Mouse (Mus musculus) large intestine, adult 2 months (tissue): ENCODE measurements at regions not wholly inside any gene's neighbourhood (a gene's known extent, or its start where the extent isn't known, plus 50 kb on each side); places are given as distances from the start of the nearest gene placed in this dataset.

Experiments used
- DNase-seq: peaks from one replicate; pipeline ENCODE4 v3.0.0-alpha.2; 2012; ENCODE audit warnings: low read depth, low spot score
- WGBS: fragments of 180-500 bp; shearing (Covaris S2); methylation state at CpG from one replicate; pipeline ENCODE4 v1.1.7; 2018; 5-methylcytosine and 5-hydroxymethylcytosine counted together

- WGBS = 80% methylated on average over 8 of the region's 8 CpGs
- no peak for DNase-seq
Observed at GRCm38 (mm10) chr6:13523463-13524202, 84.3 kb downstream of the Tmem168 start.

- 28% methylated on average over 3 of the region's 3 CpGs for WGBS
- peak; percentile 82 for DNase-seq
Observed at GRCm38 (mm10) chr6:13514126-13514525, 93.8 kb downstream of the Tmem168 start.

DNA sequence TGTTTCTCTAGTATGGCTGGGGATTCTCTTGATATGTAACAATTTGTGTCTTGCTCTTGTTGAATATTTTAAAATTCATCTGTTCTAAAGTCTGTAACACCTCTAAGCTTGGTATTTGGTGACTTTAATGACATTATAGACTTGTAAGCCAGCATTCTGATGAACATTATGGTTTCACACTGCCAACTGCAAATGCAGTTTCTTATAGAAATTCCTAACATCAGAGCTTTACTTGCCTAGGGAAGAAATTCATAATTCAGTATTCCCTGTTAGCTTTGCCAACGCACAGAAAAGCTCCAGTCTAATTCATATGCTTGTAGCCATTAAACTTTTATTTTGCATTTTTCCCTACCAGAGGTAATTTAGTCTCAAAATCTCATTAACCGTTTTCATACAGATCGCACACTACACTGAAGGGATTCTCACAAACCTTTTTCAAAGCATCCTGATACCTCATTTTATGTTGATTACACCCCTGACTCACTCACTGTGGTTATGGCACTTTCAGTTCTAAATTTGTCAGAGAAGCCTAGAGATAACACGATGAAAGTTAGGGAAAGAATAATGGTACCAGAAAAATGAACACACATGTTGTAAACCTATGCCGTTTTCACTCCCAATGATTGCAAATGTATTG, 131.3 kb downstream of the Tmem168 start:
- DNase-seq = no peak
- WGBS = 92% methylated on average over 5 of the region's 5 CpGs

DNA sequence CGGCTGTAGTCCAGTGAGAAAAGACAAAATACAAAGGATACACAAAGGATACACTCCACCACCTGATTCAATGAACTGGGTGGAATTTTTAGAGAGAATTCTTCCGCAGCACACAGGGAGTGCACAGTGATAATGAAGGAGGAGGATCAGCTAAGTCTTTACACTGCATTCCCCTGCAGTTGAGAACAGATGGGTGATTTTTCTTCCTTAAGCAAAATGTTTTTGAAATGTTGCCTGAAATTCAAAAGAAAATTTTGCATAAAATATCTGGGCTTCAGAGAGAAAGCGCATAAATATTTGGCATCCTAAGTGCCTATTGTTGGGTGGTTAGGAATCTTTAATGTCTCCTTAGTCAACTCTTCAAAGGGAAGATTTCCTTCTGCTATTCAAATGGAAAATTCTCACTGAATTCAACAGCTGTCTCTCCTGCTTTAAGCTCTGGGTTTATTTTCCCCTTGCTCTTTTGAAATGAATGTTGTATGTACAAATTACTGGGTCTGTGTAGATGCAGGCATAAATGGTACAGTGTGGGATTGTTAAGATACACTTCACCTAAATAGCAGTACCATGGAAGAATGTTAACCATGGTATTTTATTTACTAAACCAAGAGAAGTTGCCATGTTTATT, 158.6 kb downstream of the Tmem168 start:
- no peak for DNase-seq
- 87% methylated on average over 3 of the region's 3 CpGs for WGBS

GRCm38 (mm10) chr6:13413768-13414167, 189.0 kb upstream of the Vwde start:
- peak; percentile 35 for DNase-seq

GRCm38 (mm10) chr6:13413092-13413491, 188.3 kb upstream of the Vwde start:
- no peak for DNase-seq
- WGBS = 83% methylated on average over 3 of the region's 3 CpGs

DNA sequence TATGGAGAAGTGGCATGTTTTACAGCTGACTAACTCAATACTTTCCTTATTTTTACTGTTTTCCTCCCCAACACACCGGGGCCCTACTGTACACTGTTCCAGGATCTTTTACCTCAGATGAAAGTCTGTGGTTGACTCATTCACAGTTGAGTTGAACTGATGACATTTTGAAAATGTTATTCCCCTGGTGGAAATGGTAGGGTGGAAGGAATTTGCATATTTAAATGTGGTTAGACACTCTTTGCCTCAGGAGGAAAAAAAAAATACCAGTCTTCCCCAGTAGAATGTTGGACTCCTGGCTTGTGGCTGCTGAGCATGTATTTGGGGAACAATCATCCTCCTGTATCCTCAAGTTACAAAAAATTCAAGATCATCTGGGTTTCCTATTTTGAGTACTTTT, 159.7 kb upstream of the Vwde start:
- no peak for DNase-seq
- 87% methylated on average over 1 of the region's 1 CpGs for WGBS

- no peak for DNase-seq
- 76% methylated on average over 2 of the region's 2 CpGs for WGBS
Observed at GRCm38 (mm10) chr6:13383211-13383610, 158.4 kb upstream of the Vwde start.

DNA sequence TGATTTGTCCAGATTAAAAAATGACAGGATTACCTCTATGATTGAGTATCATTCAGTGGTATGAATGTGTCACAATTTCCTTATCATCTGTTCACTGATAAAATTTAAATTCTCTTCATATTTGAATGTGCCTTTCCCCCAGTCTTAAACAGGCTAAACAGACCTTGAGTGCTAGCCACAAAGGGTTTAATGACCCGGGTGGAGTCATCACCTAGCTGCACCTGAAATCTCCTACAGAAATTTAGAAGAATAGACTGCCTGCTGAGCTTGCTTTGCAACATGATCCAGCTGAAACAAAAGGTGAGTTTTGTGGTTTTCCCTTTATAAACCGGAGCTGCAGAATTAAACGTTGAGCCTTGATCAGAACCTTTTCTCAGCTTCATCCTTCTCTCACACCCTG, 156.1 kb upstream of the Vwde start:
- DNase-seq = no peak
- WGBS = 40% methylated on average over 3 of the region's 3 CpGs

GRCm38 (mm10) chr6:13379727-13380126, 155.0 kb upstream of the Vwde start:
- DNase-seq = no peak

DNA sequence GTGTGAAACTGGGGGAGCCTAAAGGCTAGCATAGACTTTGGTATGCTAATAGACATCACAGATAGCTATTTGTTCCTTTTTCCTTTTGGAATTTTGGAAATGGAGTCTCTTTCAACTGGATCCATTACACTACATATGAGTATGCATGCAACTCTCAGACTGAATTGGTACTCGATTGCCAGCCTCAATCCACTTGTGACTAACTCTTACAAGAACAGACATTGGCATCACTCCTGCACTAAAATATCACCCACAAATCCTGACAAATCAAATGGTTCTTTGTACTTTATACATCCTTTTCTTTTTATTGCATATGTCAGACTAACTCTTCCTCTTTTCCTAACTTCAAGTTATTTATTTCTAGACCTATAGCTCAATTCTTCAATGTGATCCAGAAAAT, 149.1 kb upstream of the Vwde start:
- DNase-seq = no peak
- 77% methylated on average over 1 of the region's 1 CpGs for WGBS

DNA sequence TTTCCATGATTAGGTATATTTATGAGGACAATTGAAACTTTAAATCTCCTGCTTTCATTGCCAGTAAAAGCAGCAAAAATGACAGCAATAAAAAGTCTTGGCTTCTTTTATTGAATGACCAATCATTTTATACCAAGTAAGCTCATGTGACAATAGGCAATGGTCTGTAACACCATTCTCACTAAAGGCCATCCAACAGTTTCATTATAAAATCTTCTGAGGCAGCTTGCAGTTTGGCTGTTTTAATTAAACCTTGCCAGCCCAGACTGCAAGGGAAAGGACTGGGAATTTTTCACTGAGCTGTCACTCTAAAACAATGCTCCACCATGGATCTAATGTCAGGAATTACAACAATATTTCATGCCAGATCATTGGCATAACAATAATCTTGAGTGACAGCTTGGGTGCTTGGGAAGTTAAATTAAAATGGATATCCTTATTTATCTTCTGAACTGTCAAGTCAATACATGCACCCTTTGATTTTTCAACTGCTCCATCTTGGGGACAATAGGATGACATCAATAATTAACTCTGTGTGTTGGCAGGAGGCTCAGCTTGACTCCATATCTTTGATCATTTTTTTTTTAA, 145.0 kb upstream of the Vwde start:
- DNase-seq = no peak
